Mouse (Mus musculus) hindbrain, embryonic 10.5 days (tissue): ENCODE data around the gene Bcl2l13. TPM values are rescaled to one million over a fixed set of nuclear protein-coding genes. Genes with fewer than 3 reads are reported as not detected.
"Not testable (repeated sequence)": the region's sequence is repeated elsewhere in the genome, so short reads cannot be mapped to it uniquely, and the experiment has no call there.

ENCODE experiments used
- DNase-seq: peaks from one replicate; pipeline ENCODE4 v3.0.0-alpha.2; 2017; ENCODE audit warnings: low spot score
- H3K27ac ChIP-seq: fragments of 300-500 bp; sonication (generic); 2 replicates; pipeline ENCODE4 v1.5.1; 2016; ENCODE audit warnings: mild to moderate bottlenecking, moderate library complexity
- H3K27me3 ChIP-seq: fragments of 300-500 bp; sonication (generic); 2 replicates; pipeline ENCODE4 v1.6.1; 2016; ENCODE audit warnings: mild to moderate bottlenecking; ENCODE audit not compliant: poor library complexity, insufficient read depth, severe bottlenecking
- H3K36me3 ChIP-seq: fragments of 300-500 bp; sonication (generic); 2 replicates; pipeline ENCODE4 v1.6.1; 2016; ENCODE audit warnings: mild to moderate bottlenecking, moderate library complexity
- H3K4me1 ChIP-seq: fragments of 300-500 bp; sonication (generic); replicated peaks from 2 replicates; pipeline ENCODE4 v1.6.1; 2016; ENCODE audit warnings: mild to moderate bottlenecking
- H3K4me3 ChIP-seq: fragments of 300-500 bp; sonication (generic); 2 replicates; pipeline ENCODE4 v1.5.1; 2016; ENCODE audit warnings: mild to moderate bottlenecking, moderate library complexity
- H3K9me3 ChIP-seq: fragments of 300-500 bp; sonication (generic); 2 replicates; pipeline ENCODE4 v1.6.1; 2016; ENCODE audit warnings: mild to moderate bottlenecking, moderate library complexity
- WGBS: fragments of 180-500 bp; shearing (Covaris S2); methylation state at CpG from one replicate; pipeline ENCODE4 v1.1.7; 2016; 5-methylcytosine and 5-hydroxymethylcytosine counted together
- polyA plus RNA-seq: library from polyadenylated mRNA; unstranded; fragments of >200 nt; fragmentation: Nextera tagmentation; extraction: Ambion mirVana; gene quantifications from 2 replicates; pipeline ENCODE4 v1.2.1, GENCODE M21; 2016

The Bcl2l13 gene
- polyA plus RNA-seq, 1 experiment from 2014 or later = 41.3 TPM

DNA sequence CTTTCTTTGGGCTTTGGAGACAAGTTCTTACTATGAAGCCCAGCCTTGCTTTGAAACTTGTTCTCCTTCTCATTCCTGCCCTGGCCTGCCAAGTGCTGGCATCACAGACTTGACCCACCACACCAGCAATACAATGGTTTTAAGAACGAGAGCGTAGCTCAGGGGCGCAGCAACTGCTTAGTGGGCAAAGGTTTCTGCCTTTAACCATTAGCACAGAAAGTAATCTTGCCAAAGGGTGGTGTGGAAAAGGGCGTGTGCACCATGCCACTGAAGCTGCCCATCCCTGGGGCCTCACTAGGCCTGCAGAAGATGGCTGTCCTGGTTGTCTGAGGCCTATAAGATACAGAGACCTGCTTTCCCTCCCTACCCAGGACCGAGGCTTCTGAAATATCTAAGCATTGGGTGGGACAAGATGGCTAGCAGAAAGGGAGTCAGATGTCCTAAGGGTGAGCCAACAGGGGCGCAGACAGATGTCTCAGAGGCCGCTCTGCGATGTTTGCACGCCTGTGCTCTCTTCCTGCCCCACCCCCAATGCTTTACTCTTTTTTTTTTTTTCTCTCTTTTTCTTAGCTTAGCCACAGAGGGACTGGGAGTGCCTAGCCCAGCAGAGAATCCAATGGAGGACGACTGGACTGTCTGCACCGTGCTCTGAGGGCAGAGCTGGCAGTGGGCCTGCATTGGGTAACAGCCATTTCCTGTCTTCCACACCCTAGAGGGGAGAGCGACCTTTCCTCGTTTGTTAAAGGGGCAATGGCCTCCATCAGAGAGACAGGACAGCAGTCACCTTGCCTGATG is 75.4 kb downstream of the Bcl2l13 start:
- no peak overlapping the region for H3K4me3 ChIP-seq
- peaks cover 17% of the 10 kb centered on the region for H3K27me3 ChIP-seq
- H3K4me1 ChIP-seq = peaks cover 24% of the 10 kb centered on the region
- no peaks in the 10 kb centered on the region for H3K9me3 ChIP-seq
- whole genome bisulfite sequencing = 77% methylated on average over 13 of the region's 13 CpGs
- H3K27ac ChIP-seq = no peak overlapping the region
- DNase-seq = no peak
- H3K36me3 ChIP-seq = no peaks in the 10 kb centered on the region

DNA sequence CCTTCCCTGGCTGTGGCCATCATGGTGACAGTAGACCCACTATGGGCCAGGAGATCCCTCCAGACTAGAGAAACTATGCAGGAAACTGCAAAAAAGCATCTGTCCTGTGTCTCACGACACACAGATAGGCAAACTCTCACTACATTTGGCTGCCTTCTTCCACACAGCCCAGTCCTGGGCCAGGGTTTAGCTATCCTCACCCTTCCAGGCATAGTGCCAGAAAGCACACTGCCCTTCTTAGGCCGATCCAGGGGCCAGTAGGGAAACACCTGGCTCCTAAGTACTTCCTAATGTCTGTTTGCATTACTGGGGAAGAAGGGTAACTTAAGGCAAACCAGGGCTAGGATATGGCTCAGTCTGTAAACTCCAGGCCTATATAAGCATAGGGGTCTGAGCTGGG is 76.9 kb downstream of the Bcl2l13 start:
- Histone ChIP-seq H3K27me3 (peaks cover 19% of the 10 kb centered on the region), H3K27ac (no peak overlapping the region), H3K36me3 (no peaks in the 10 kb centered on the region), H3K4me1 (peaks cover 26% of the 10 kb centered on the region), H3K4me3 (no peak overlapping the region), H3K9me3 (no peaks in the 10 kb centered on the region)
- 83% methylated on average over 2 of the region's 2 CpGs for WGBS
- DNase-seq = no peak

DNA sequence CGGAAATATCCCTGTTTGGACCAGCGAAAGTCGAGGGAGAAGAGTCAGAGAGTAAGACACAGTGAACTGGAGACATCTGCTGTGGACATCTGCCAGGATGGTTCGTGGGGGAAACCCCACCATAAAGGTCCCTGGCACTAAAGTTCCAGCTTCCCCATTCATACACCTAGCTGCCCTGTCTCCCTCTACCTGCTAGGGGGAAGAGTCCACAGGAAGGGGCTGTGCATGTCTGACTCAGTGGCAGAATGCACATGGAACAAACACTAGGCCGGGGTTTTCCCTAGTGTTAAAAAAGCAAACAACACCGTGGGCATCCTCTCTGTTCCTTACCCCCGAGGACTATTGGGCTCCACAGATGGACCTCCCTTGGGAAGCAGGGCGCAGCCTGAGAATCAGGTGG is 77.8 kb downstream of the Bcl2l13 start:
- peaks cover 26% of the 10 kb centered on the region for H3K4me1 ChIP-seq
- 84% methylated on average over 8 of the region's 8 CpGs for WGBS
- DNase-seq = no peak

DNA sequence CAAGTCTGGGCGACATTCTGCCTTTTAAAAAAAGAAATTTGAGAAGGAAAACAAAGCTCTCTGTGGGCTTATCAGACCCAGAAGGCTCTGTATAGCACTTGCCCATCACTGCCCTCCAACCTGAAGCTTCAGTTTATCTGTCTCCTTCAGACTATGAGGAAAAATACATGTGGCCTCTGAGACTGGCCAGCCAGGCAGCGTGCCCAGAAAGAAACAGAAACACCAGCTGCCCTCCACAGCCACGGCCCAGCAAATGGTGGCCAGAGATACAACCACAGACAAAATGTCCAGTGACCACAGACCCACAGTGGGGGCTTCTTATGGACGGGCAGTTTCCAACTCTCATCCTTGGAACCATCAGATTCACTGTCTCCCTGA is 78.5 kb downstream of the Bcl2l13 start:
- Histone ChIP-seq H3K4me3 (no peak overlapping the region), H3K36me3 (no peaks in the 10 kb centered on the region), H3K9me3 (no peaks in the 10 kb centered on the region), H3K27ac (no peak overlapping the region), H3K27me3 (peaks cover 19% of the 10 kb centered on the region), H3K4me1 (peaks cover 26% of the 10 kb centered on the region)
- 83% methylated on average over 4 of the region's 4 CpGs for WGBS
- DNase-seq = no peak

More for the DNA sequence above, 77.8 kb downstream of the Bcl2l13 start:
- no peaks in the 10 kb centered on the region for H3K9me3 ChIP-seq
- H3K4me3 ChIP-seq = no peak overlapping the region
- peaks cover 19% of the 10 kb centered on the region for H3K27me3 ChIP-seq
- H3K27ac ChIP-seq = no peak overlapping the region
- no peaks in the 10 kb centered on the region for H3K36me3 ChIP-seq

DNA sequence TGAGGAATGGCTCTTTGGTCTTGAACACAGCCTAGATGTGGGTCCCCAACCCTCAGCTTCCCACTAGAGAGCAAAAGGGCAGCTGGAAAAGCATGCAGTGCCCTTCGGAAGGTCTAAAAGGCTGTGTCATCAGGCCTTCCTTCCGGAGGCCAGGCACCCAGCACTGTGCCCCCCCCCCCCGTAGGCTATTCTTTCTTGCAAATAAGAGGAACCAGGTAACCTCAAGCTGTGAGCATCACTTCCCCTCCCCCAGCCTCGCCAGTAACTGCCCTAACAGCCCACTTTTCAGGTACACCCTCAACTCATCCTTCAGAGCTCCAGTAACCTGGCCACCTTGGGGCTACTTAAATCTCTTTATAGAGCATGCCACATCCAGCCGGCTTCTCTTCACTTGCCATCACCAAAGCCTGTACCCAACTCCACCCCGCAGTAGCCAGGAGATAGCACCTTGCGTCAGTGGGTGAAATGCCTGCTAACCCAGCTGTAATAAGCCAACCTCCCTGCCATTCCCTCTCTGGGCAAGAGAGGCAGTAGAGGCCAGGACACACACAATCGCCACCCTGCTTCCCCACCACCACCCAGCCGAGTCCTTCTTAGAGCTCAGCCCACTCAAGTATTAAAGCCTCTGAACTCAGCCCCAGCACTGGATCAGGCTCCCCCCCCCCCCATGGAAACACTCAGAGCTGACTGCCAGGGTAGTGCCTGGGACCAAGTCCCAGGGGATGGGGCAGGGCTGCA is 79.1 kb downstream of the Bcl2l13 start:
- WGBS = 44% methylated on average over 9 of the region's 9 CpGs
- H3K36me3 ChIP-seq = no peaks in the 10 kb centered on the region
- no peak overlapping the region for H3K27ac ChIP-seq
- peak overlapping the region; percentile 77; the same call in 1 of the 2 replicates for H3K4me3 ChIP-seq
- peak; percentile 23 for DNase-seq
- H3K27me3 ChIP-seq = peaks cover 19% of the 10 kb centered on the region
- H3K4me1 ChIP-seq = peaks cover 26% of the 10 kb centered on the region
- H3K9me3 ChIP-seq = no peaks in the 10 kb centered on the region

DNA sequence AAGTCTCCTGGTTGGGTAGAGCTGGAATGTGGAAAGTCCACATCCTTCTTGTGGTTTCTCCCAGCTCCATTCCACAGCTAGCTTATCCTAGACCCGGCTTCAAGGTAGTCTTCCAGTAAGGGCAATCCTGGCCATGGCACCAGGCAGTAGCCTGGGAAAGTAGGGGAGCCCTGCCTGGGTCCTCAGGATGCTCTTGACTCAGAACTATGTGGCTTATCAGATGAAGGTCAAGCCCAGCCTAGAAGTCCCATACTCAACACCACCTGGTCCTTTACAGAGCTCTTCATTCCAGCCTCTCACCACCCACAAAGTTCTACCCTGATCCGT is 79.6 kb downstream of the Bcl2l13 start:
- WGBS = 28% methylated on average over 2 of the region's 2 CpGs
- no peak for DNase-seq
- H3K4me1 ChIP-seq = peaks cover 26% of the 10 kb centered on the region
- no peak overlapping the region for H3K27ac ChIP-seq
- no peaks in the 10 kb centered on the region for H3K36me3 ChIP-seq
- no peaks in the 10 kb centered on the region for H3K9me3 ChIP-seq
- H3K4me3 ChIP-seq = peak overlapping the region; percentile 77; the same call in 1 of the 2 replicates
- peaks cover 19% of the 10 kb centered on the region for H3K27me3 ChIP-seq

DNA sequence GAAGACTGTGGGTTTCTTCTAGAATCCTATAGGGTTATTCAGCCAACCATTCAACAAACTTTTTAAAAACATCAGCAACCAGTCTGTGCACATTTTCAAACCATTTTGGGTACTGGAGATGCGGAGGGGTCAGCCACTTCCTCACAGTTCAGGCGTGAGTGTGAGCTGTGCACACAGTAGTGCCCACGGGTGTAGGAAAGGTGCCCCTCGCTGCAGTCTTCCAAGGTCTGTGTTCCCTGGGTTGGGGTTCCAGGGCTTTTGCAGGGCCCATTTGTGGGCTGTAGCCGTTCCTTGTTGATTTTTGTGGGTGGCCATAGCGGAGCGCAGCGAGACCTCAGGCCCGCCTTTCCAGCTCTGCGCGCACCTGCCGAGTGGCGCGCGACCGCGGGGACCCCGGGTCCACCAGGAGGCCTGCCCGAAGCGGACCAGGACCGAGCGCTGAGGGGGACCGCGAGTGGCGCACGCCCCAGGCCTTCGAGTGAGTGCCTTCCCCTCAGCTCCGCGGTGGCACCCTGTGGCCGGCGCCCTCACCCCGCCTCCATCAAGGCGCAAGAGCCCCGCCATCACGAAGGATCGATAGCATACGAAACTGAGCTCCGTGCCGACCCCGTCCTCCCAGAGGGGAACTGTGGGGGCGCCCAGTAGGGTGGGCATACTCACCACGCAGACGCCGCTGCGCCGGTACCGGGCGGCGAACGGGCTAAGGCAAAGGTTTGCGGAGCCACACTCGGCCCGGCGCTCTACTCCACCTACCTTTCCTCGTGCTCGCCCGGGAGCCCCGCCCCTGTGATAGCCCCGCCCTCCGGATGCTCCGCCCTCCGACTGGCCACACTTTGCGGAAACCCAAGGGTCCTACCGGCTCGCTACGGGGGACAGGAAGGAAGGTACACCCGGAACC is 80.3 kb downstream of the Bcl2l13 start, which contains the start of gene Bid:
TSS of gene Bid (minus strand) at position 780 of the 898 bp plus-strand sequence.
- Histone ChIP-seq H3K9me3 (no peaks in the 10 kb centered on the region), H3K4me1 (peaks cover 26% of the 10 kb centered on the region), H3K36me3 (no peaks in the 10 kb centered on the region), H3K27ac (peak within 1 kb of the TSS; percentile 79), H3K27me3 (peaks cover 19% of the 10 kb centered on the region), H3K4me3 (peak within 1 kb of the TSS; percentile 77)
- under 1% methylated on average over 67 of the region's 67 CpGs for WGBS
- peak; percentile 90 for DNase-seq

DNA sequence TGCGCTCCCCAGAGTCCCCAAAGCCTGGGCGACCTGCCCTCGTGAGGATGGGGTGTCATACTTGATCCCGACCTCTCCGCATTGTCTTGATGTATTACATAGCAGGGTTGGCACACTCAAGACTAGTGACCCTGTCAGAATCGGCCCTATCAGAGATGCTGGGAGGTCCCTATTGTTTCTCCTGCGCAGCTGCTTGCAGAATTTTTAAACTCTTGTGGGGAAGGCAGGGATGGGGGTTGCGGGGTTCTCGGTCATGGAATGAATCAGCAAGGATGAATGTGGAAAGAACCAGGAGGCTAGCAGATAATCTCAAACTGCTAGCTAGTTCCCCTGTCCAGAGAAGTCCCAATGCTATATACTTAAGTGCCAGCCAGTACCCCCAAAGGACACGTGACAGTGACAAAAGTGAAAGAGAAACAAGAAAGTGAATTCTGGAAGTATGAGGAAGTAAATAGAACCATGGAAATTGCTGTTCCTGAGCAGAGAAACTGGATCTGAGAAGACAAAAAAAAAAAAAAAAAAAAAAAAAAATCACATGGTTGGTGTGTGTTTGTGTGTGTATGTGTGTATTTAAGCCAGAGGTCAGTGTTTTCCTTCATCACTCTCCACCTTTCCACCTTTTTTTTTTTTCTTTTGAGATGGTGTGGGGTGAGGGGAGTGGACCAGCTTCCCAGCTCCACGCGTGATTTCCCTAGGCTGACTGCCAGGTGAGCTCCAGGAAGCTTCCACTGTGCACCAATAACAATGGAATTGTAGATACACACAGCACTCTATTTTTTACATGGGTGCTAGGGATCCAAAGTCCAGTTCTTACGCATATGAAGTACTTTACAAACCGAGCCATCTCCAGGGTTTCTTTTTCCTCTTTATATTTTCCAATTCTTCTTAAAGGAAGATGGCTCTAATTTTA is 81.2 kb downstream of the Bcl2l13 start:
- WGBS = 30% methylated on average over 10 of the region's 14 CpGs
- peaks cover 23% of the 10 kb centered on the region for H3K4me1 ChIP-seq
- not testable (repeated sequence) for H3K36me3 ChIP-seq, H3K9me3 ChIP-seq, DNase-seq
- H3K27ac ChIP-seq = peak overlapping the region; percentile 79
- peaks cover 19% of the 10 kb centered on the region for H3K27me3 ChIP-seq
- peak overlapping the region; percentile 77 for H3K4me3 ChIP-seq

DNA sequence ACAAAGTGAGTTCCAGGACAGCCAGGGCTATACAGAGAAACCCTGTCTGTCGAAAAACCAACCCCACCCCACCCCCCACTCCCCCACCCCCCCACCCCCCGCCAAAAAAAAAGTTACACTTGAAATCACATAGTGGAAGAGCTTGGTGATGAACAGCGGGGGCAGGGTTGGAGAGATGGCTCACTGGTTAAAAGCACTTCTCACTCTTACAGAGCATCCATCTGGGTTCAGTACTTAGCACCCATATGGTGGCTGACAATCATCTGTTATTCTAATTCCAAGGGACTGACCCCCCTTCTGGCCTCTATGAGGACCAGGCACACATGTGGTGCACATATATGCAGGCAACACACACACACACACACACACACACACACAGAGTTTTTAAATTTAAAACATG is 82.0 kb downstream of the Bcl2l13 start:
- H3K4me3 ChIP-seq = no peak overlapping the region
- peaks cover 19% of the 10 kb centered on the region for H3K27me3 ChIP-seq
- H3K27ac ChIP-seq = no peak overlapping the region
- DNase-seq = no peak
- H3K4me1 ChIP-seq = peaks cover 22% of the 10 kb centered on the region
- WGBS = 51% methylated on average over 3 of the region's 3 CpGs
- H3K9me3 ChIP-seq = 0 out of 2 replicates have a peak, but pooled peaks cover 4% of the 10 kb centered on the region
- no peaks in the 10 kb centered on the region for H3K36me3 ChIP-seq

DNA sequence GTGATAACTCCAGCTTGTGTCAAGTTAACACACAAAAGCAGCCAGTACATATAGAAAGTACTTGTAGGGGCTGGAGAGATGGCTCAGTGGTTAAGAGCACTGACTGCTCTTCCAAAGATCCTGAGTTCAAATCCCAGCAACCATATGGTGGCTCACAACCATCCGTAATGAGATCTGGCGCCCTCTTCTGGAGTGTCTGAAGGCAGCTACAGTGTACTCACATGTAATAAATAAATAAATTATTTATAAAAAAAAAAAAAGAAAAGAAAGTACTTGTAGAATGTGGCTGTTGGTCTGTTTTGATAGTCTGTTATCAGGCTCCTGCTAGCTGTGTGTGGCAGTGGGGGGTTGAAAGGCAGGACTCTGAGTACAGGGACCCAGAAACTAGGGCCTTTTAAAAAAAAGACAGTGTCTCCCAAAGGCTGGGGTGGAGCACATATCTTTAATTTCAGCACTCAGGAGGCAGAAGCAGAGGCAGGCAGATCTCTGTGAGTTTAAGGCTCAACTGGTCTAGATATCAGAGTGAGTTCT is 88.8 kb downstream of the Bcl2l13 start:
- not testable (repeated sequence) for H3K27me3 ChIP-seq, H3K9me3 ChIP-seq, H3K36me3 ChIP-seq, DNase-seq, H3K4me3 ChIP-seq, H3K27ac ChIP-seq, H3K4me1 ChIP-seq
- 67% methylated on average over 2 of the region's 2 CpGs for WGBS

DNA sequence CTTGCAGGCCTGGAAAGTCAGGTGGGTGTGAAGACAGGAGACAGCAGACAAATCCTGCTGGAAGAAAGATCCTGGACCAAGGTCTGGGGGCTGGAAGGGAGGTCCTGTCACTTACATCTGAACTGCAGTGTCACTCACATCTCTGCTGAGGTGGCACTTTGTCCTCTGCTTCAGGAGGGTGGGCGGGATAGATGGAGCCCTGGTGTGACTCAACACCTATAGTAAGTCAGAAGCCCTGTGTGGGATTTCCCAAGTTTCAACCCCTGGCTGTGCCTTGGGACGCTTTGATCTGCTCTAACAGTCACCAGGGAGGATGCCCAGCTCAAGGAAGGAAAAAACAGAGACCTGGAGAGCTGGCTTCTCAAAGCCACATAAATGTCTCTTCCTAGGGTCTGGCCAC is 90.9 kb downstream of the Bcl2l13 start:
- H3K36me3 ChIP-seq = peaks cover 6% of the 10 kb centered on the region
- no peaks in the 10 kb centered on the region for H3K27me3 ChIP-seq
- H3K4me1 ChIP-seq = no peaks in the 10 kb centered on the region
- WGBS = 62% methylated on average over 2 of the region's 2 CpGs
- H3K9me3 ChIP-seq = 0 out of 2 replicates have a peak, but pooled peaks cover under 1% of the 10 kb centered on the region
- no peak overlapping the region for H3K4me3 ChIP-seq
- no peak overlapping the region for H3K27ac ChIP-seq
- DNase-seq = no peak
